Mouse (Mus musculus): ENCODE measurements around the gene Btbd8.

- TF ChIP-seq CTCF (IDR thresholded peaks at IDR 0.05; ENCODE audit: control insufficient read depth, insufficient read depth, insufficient replicate concordance, low read depth, low read length) (no peak), POLR2A (IDR thresholded peaks at IDR 0.05; ENCODE audit: control insufficient read depth, low read depth, low read length) (no peak)
Measured at GRCm38 (mm10) chr5:107436185-107436584, 1.6 kb upstream of the Btbd8 start.
